Mouse (Mus musculus): ENCODE data around the gene Zfp456.
"Not testable (repeated sequence)": the region's sequence is repeated elsewhere in the genome, so short reads cannot be mapped to it uniquely, and the experiment has no call there.

Zfp456 gene

DNA sequence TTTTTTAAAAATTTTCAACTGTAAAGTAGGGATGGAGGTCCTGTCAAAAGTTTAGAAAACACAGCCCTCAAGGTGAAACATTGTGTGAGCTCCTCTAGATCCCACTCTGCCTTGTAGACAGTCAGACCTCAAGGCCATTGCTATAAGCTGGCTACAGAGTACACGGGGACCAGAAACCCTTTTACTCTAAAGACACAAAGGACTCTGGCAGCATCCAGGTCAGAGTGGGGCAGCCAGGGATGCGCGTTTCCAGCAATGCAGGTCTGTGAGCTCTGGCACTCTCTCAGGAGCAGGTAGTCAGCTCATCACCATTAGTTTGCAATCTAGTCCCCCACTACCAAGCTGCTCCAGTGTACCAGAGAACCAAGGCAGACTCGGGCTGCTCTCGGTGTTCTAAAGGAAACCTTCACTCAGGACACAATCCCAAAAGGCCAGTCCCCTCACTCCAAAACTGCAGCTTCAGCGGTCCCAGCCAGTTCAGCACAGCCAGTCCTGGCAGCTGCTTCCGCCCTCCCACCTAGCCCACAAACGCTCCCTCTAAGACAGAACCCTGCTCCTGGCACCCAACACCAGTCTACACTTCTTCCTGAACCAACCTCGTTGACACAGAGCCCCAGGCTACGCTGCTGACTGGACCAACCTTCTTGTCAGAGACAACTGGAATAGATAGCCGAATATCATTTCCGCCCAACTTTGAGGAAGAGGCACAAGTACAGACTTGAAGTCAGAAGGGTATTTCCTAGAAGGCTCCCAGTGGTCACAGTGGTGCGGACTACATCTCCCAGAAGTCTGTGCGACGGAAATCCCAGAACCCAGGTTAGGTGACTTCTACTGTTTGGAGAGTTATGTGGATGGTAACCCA is at the start of gene Zfp456, which contains the start of gene Gm28041:
Gene Zfp456, minus strand, starts transcription at position 761 of the 862 bp plus-strand sequence.
Gene Gm28041, minus strand, starts transcription at position 684 of the 862 bp plus-strand sequence.
- DNase-seq (ENCODE audit: low read depth, low spot score): peak; percentile 90

DNA sequence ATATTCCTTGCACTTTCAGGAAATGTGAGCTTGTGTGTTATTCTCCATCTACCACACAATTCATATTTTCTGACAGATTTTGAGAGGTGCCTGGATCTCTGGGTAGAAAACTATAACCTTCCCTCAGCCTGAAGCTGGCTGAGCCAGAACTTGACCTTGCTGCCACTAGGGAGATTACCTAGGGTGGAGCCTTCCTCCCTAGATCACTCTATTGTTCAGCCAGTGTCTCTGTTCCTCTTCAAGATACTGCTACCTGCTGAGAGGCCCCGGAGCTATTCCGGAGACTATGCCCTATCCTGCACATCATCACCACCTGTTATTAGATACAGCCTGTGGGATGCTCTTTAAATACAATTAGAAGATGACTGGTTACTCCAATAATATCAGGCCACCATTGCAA is 46.9 kb upstream of the Zfp456 start:
- DNase-seq (ENCODE audit: low read depth, low spot score): not testable (repeated sequence)

DNA sequence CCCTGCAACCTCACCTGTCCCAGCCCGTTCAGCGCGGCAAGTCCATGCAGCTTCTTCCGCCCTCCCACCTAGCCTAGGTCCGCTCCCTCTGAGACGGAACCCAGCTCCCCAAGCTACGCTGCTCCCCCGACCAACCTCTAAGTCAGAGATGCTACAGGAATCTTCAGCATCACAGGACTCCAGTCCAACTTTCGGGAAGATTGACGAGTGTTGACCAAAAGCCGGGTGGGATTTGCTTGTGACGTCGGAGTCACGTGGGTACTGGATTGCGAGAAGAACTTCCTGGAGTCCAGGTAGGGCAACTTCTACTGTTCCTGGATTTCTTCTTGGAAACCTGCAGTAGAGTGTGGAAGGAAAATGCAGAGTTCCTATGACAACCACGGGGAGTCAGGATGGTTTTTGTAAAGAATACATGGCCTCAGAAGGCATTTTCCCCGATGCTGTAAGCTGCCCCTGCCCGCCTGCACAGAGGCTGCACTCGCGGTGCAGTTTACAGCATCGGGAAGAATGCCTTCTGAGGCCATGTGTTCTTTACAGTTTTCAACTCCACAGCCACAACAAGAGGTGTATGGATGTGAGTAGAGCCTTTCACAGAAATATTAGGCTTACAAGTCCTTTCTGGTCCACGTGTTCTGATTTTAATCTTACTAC is 45.7 kb upstream of the Zfp456 start, which contains the start of gene Zfp459:
Gene Zfp459, minus strand, starts transcription at position 212 of the 651 bp plus-strand sequence.
- DNase-seq (ENCODE audit: low read depth, low spot score): peak; percentile 61

DNA sequence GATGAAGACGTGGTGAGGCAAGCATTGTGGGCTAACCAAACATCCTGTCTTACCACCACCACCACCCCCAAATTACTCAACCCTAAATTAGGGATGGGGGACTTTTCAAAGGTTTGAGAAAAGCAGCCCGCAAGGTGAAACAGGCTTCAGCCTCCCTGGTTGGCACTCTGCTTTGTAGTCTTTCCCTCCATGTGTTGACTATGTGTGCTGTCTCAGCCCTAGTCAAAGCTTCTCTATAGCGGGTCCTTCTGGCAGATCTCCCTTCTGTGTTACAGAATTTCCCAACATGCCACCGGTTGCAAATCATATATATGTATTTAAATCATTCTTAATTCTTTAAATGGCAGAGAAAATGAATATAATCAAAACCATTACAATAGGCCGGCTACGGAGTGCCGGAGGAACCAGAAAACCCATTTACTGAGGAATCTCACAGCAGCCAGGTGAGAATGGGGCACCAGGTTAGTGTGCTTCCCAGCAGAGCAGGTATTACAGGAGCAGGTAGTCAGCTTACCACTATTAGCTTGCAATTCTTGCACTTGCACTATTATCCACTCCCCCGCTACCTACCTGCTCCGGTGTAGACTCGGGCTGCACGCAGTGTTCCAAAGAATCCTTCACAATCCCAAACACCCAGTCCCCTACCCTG is 45.1 kb upstream of the Zfp456 start:
- peak; percentile 6 for DNase-seq (ENCODE audit: low read depth, low spot score)

DNA sequence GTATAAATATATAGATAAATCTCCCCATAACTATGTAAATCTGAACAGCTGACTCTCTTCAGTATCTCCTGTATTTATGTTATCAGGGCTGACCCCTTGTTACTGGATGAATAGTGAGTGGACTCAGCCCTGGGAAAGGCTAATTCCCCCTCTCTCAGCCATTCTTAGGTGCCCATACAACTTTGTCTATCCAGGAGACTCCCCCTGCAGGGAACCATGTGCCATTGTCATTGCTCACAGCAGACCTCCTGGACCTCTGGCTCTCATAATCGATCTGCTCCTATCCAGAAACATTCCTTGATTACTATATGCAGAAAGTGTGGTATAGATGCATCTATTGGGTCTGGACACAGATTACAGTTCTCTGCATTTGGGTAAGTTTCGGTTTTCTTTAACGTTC is 41.2 kb upstream of the Zfp456 start:
- DNase-seq (ENCODE audit: low read depth, low spot score): no peak

DNA sequence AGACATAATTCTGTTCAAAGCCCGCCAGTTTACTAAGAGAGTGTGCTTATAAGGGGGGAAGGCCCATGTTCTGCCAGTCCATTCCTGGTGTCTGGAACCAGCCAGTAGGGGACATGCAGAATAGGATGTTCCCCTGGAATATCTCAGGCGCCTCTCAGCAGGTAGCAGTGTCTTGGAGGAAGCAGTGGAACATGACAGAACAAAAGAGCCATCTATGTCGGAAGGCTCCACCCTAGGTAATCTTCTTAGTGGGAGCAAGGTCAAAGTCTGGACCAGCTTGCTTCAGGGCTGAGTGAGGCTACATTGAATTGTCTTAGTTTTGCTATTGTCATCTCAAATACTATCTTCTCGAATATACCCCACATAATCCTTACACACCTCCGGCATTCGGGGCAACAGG is 40.1 kb upstream of the Zfp456 start:
- DNase-seq (ENCODE audit: low read depth, low spot score): no peak

DNA sequence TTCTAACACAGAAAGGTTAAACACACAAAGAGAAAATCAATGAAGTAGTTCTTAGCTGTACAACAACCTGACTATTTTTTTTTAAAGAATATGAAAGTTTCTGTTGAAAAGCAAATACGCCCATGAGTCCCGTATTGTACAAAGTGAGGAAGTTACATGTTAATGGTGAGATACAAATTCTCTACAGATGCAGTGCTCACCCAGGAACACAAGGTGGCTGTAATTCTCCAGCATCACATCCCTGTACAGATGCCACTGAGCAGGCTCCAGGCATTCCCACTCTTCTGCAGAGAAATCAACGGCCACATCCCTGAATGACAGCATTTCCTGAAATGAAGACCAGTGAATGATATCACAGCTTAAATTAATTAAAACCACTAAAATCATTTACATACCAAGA is 38.0 kb upstream of the Zfp456 start:
- DNase-seq (ENCODE audit: low read depth, low spot score): not testable (repeated sequence)

DNA sequence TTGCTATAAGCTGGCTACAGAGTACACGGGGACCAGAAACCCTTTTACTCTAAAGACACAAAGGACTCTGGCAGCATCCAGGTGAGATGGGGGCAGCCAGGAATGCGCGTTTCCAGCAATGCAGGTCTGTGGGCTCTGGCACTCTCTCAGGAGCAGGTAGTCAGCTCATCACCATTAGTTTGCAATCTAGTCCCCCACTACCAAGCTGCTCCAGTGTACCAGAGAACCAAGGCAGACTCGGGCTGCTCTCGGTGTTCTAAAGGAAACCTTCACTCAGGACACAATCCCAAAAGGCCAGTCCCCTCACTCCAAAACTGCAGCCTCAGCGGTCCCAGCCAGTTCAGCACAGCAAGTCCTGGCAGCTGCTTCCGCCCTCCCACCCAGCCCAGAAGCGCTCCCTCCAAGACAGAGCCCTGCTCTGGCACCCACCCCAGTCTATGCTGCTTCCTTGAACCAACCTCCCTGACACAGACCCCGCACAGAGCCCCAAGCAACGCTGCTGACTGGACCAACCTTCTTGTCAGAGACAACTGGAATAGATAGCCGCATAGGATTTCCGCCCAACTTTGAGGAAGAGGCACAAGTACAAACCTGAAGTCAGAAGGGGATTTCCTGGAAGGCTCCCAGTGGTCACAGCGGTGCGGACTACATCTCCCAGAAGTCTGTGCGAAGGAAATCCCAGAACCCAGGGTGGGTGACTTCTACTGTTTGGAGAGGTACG is 23.7 kb upstream of the Zfp456 start, which contains the start of gene Zfp429:
Gene Zfp429, minus strand, starts transcription at position 637 of the 721 bp plus-strand sequence.
- DNase-seq (ENCODE audit: low read depth, low spot score): peak; percentile 88

DNA sequence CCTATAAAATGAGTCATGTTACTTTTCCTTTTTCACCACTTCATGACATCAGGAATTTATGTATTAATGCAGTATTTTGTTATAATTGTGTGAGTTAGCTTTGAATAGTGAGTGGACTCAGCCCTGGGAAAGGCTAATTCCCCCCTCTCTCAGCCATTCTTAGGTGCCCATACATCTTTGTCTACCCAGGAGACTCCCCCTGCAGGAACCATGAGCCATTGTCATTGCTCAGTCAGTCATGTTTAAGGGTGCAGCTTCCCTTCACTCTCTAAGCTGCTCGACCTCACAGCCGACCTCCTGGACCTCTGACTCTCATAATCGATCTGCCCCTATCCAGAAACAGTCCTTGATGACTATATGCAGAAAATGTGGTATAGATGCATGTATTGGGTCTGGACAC is 645 bp upstream of the Zfp456 start:
- DNase-seq (ENCODE audit: low read depth, low spot score): not testable (repeated sequence)

DNA sequence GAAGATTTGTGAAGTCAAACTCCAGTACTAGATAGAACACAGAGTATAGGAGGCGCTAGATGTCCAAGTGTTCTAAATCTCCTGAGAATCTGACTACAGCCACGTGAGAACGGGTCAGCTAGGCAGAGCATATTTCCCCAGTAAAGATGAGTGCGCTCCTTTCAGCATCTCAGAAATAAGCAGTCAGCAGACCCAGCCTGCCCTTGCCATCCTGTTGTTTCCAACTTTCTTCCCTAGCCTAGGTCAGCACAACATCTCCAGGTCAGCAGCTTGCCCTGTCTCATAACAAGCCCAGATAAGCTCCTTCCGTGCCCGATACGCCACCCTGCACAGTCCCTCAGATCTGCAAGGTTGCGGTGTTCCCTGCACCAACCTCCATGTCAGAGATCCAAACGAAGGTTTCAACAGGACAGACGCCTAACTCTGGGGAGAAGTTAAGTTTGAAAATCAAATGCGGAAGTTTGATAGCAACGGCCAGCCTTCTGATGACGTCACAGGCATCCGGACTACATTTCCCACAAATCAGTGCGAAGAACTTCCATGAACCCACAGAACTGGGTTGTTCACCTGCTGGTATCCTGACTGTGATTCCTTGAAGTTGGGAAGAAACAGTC is 15.4 kb downstream of the Zfp456 start, which contains the start of the genes Gm28044 and Zfp953:
Gene Gm28044, minus strand, starts transcription at position 406 of the 614 bp plus-strand sequence.
Gene Zfp953, minus strand, starts transcription at position 475 of the 614 bp plus-strand sequence.
- peak; percentile 89 for DNase-seq (ENCODE audit: low read depth, low spot score)

DNA sequence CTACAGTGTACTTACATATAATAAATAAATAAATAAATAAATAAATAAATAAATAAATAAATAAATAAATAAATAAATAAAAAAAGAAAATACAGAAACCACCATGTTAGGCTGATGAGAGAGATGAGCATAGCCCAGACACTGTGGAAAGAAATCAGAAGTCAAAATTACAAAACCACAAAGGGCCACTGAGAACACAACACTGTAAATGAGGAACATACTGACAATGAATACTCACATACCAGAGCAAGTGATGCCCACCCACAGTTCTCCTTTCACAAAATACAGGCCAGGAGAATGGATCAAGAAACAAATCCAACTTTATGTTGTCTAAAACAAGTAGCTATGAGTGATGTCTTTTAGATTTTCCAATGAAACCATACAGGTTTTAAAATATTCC is 23.8 kb downstream of the Zfp456 start:
- no peak for DNase-seq (ENCODE audit: low read depth, low spot score)

DNA sequence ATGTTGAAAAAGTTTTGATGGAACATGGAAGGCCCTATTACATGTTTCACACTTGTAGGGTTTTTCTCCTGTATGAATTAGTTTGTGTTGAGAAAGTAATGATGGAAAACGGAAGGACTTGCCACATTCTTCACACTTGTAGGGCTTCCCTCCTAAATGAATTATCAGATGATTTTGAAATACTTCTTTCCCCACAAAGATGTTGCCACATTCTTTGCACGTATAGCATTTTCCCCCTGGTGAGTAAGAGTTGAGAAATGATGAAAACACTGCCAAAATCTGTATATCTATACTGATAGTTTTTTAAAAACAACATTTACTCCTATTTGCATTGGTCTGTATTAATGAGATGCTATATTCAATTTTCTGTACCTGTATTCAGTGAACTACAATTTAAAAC is 32.2 kb downstream of the Zfp456 start:
- DNase-seq (ENCODE audit: low read depth, low spot score): no peak

DNA sequence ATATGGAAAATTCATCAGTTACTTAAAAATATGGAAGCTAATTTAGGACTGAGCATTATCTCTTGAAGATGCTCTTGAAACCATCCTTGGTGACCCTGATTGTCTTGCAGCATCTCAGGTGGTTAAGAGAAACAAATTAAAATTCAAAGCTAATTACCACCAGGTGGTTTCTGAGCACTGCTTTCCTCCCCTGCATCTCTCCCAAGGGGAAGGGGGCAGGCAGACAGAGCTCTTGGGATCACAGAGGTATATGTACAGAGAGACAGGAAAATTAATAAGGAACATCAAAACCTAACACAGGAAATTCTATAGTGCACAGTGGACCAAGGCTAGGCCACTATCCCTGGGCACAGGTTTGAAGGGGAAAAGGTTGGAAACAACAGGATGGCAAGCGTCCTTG is 42.7 kb downstream of the Zfp456 start:
- DNase-seq (ENCODE audit: low read depth, low spot score): no peak

DNA sequence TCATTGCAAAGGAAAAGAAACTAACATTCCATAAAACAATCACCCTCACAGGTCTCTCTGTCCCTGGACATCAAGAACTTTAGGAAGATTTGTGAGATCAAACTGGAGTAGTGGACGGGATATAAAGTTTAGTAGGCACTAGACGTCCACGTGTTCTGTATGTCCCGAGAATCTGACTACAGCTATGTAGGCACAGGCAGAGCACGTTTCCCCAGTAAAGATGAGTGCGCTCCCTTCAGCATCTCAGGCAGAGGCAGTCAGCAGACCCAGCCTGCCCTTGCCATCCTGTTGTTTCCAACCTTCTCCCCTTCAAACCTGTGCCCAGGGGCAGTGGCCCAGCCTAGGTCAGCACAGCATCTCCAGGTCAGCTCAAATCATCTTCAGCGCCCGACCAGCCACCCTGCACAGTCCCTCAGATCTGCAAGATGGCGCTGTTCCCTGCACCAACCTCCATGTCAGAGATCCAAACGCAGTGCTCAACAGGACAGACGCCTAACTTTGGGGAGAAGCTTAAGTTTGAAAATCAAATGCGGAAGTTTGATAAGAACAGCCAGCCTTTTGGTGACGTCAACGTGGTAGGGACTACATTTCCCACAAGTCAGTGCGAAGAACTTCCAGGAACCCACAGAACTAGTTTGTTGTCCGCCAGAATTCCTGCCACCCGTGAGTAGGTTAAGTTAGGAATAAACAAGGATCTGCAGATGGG is 43.4 kb downstream of the Zfp456 start, which contains the start of gene Zfp595:
Gene Zfp595, minus strand, starts transcription at position 552 of the 706 bp plus-strand sequence.
- peak; percentile 91 for DNase-seq (ENCODE audit: low read depth, low spot score)

Measured in CD4-positive helper T cell, adult 2 months (primary cell).